Comparison of ENCODE assay signal across 10 mouse cellular contexts in genomic region chr17:35003022-35003838, GRCm38 (mm10). TPM values are rescaled to one million over a fixed set of nuclear protein-coding genes. Genes with fewer than 3 reads are reported as not detected.
A peak's percentile ranks its signal among the peaks of the same experiment; 100 is the strongest.
DNase-seq lines count a peak whose midpoint lies in the region; ATAC-seq and TF ChIP-seq lines count a peak whose summit lies in the region.
"Had no signal": no experiment of that assay in that cellular context is flagged by ENCODE, and none has a peak within 500 bp of the region (broad histone marks: within the 10 kb centered on the region; RNA-seq: fewer than 3 reads in every experiment).

No protein-coding gene starts in this region.

- intact Hi-C loops in left cerebral cortex, postnatal 14 days (cut with DNase I), result loop anchor here (10.0 kb wide), 1 partner anchor 232 kb away; the partner anchor contains the start of genes Atp6v1g2 and Nfkbil1

- 82% methylated on average over 9 of the region's 9 CpGs for WGBS in forebrain, embryonic 10.5 days
- WGBS in forebrain, postnatal 0 days, result 69% methylated on average over 9 of the region's 9 CpGs
- 69% methylated on average over 9 of the region's 9 CpGs for WGBS in neural tube, embryonic 11.5 days
- 63% methylated on average over 9 of the region's 9 CpGs for WGBS in limb, embryonic 12.5 days
- 51% methylated on average over 9 of the region's 9 CpGs for WGBS in stomach, postnatal 0 days

- peak overlapping the region; percentile 74 for H3K4me3 ChIP-seq in forebrain, embryonic 10.5 days
- no peak overlapping the region for H3K4me3 ChIP-seq in forebrain, postnatal 0 days (ENCODE audit: low read depth, low read length)
- H3K4me3 ChIP-seq in neural tube, embryonic 11.5 days (ENCODE audit: low read depth, low read length), result peak overlapping the region; percentile 76; the same call in 1 of the 2 replicates
- peak overlapping the region; percentile 87; the same call in 1 of the 2 replicates for H3K4me3 ChIP-seq in limb, embryonic 12.5 days (replicated peaks)
- no peak overlapping the region for H3K4me3 ChIP-seq in stomach, postnatal 0 days (ENCODE audit: low read depth, low read length)

- no peak for TF ChIP-seq CTCF in forebrain, postnatal 0 days (IDR thresholded peaks at IDR 0.05; ENCODE audit: low read depth)
- no peak for TF ChIP-seq CTCF in stomach, postnatal 0 days (IDR thresholded peaks at IDR 0.05; ENCODE audit: low read depth)

- H3K9ac ChIP-seq in forebrain, postnatal 0 days, result no peak overlapping the region
- H3K9ac ChIP-seq in neural tube, embryonic 11.5 days (ENCODE audit: low read length), result peak overlapping the region; percentile 77; the same call in 1 of the 2 replicates
- H3K9ac ChIP-seq in limb, embryonic 12.5 days (replicated peaks), result peak overlapping the region; percentile 95
- H3K9ac ChIP-seq in stomach, postnatal 0 days (ENCODE audit: low read length), result 0 out of 2 replicates have a peak overlapping the region, but pooled peaks have one; percentile 27

- H3K36me3 ChIP-seq in forebrain, embryonic 10.5 days (replicated peaks), result peaks cover 70% of the 10 kb centered on the region
- peaks cover 30% of the 10 kb centered on the region for H3K36me3 ChIP-seq in forebrain, postnatal 0 days (ENCODE audit: insufficient read depth)
- peaks cover 18% of the 10 kb centered on the region for H3K36me3 ChIP-seq in neural tube, embryonic 11.5 days (ENCODE audit: control insufficient read depth, insufficient read depth, low read length)
- H3K36me3 ChIP-seq in limb, embryonic 12.5 days, result peaks cover 52% of the 10 kb centered on the region
- peaks cover 14% of the 10 kb centered on the region for H3K36me3 ChIP-seq in stomach, postnatal 0 days (ENCODE audit: control insufficient read depth, insufficient read depth, low read length)

- H3K4me1 ChIP-seq in forebrain, embryonic 10.5 days, result peaks cover 50% of the 10 kb centered on the region
- H3K4me1 ChIP-seq in forebrain, postnatal 0 days (ENCODE audit: insufficient read depth), result peaks cover 10% of the 10 kb centered on the region
- peaks cover 11% of the 10 kb centered on the region for H3K4me1 ChIP-seq in neural tube, embryonic 11.5 days (ENCODE audit: control insufficient read depth, insufficient read depth, low read length)
- H3K4me1 ChIP-seq in limb, embryonic 12.5 days (replicated peaks), result peaks cover 35% of the 10 kb centered on the region
- H3K4me1 ChIP-seq in stomach, postnatal 0 days (replicated peaks; ENCODE audit: control insufficient read depth, insufficient read depth), result peaks cover 9% of the 10 kb centered on the region

- TF ChIP-seq EP300 in stomach, postnatal 0 days (optimal IDR thresholded peaks at IDR 0.05), result no peak

- no peak for ATAC-seq in forebrain, postnatal 0 days
- no peak for ATAC-seq in neural tube, embryonic 11.5 days (ENCODE audit: insufficient read depth, low FRiP score, low TSS enrichment)
- no peak for ATAC-seq in limb, embryonic 12.5 days (ENCODE audit: insufficient number of reproducible peaks, insufficient read depth, low FRiP score, low TSS enrichment, low read depth)
- no peak for ATAC-seq in stomach, postnatal 0 days (ENCODE audit: low FRiP score, low TSS enrichment)

- H3K9me3 ChIP-seq in forebrain, embryonic 10.5 days, result 0 out of 2 replicates have a peak, but pooled peaks cover 3% of the 10 kb centered on the region
- H3K9me3 ChIP-seq in forebrain, postnatal 0 days (ENCODE audit: low read length), result no peaks in the 10 kb centered on the region
- no peaks in the 10 kb centered on the region for H3K9me3 ChIP-seq in neural tube, embryonic 11.5 days (ENCODE audit: control insufficient read depth, low read length)
- H3K9me3 ChIP-seq in limb, embryonic 12.5 days, result no peaks in the 10 kb centered on the region
- no peaks in the 10 kb centered on the region for H3K9me3 ChIP-seq in stomach, postnatal 0 days (ENCODE audit: control insufficient read depth, low read length)

- no peak overlapping the region for H3K27ac ChIP-seq in forebrain, embryonic 10.5 days
- H3K27ac ChIP-seq in forebrain, postnatal 0 days (ENCODE audit: low read depth, low read length), result no peak overlapping the region
- H3K27ac ChIP-seq in neural tube, embryonic 11.5 days (ENCODE audit: low read depth, low read length), result no peak overlapping the region
- H3K27ac ChIP-seq in limb, embryonic 12.5 days, result no peak overlapping the region; the same call in 1 of the 2 replicates
- no peak overlapping the region for H3K27ac ChIP-seq in stomach, postnatal 0 days (replicated peaks)

- H3K4me2 ChIP-seq in forebrain, postnatal 0 days (ENCODE audit: low read depth), result no peak overlapping the region; the same call in 1 of the 2 replicates
- H3K4me2 ChIP-seq in neural tube, embryonic 11.5 days (ENCODE audit: low read depth), result peak overlapping the region; percentile 96
- H3K4me2 ChIP-seq in limb, embryonic 12.5 days, result peak overlapping the region; percentile 97
- 0 out of 2 replicates have a peak overlapping the region, but pooled peaks have one; percentile 2 for H3K4me2 ChIP-seq in stomach, postnatal 0 days (replicated peaks; ENCODE audit: low read depth)

- no peaks in the 10 kb centered on the region for H3K27me3 ChIP-seq in forebrain, embryonic 10.5 days (ENCODE audit: poor library complexity, severe bottlenecking)
- H3K27me3 ChIP-seq in forebrain, postnatal 0 days (ENCODE audit: insufficient read depth, low read length), result no peaks in the 10 kb centered on the region
- H3K27me3 ChIP-seq in neural tube, embryonic 11.5 days (ENCODE audit: control insufficient read depth, insufficient read depth, low read length), result no peaks in the 10 kb centered on the region
- H3K27me3 ChIP-seq in limb, embryonic 12.5 days, result no peaks in the 10 kb centered on the region
- no peaks in the 10 kb centered on the region for H3K27me3 ChIP-seq in stomach, postnatal 0 days (ENCODE audit: control insufficient read depth, insufficient read depth, low read length)

- DNase-seq in forebrain, embryonic 10.5 days (ENCODE audit: extremely low spot score, low spot score), result no peak
- no peak for DNase-seq in forebrain, postnatal 0 days
- DNase-seq in neural tube, embryonic 11.5 days (ENCODE audit: low spot score), result no peak
- no peak for DNase-seq in neural tube, embryonic 10.5 days (ENCODE audit: extremely low spot score, low spot score)
- DNase-seq in stomach, postnatal 0 days (ENCODE audit: low spot score), result no peak
- DNase-seq in adrenal gland, postnatal 36 days, result no peak
- DNase-seq in left cerebral cortex, postnatal 14 days (ENCODE audit: low spot score in 2 of 2), result no peak
- DNase-seq: gastrocnemius, postnatal 10 days had no signal

RNA-seq across cellular contexts. Expression of gene Vars, which starts 2.4 kb away (rescaled TPM):
- 229 and 234 TPM in 2 replicates for polyA plus RNA-seq in forebrain, embryonic 10.5 days (2016; fragmentation: Nextera tagmentation; extraction: Ambion mirVana)
- 84.4 and 93.4 TPM in 2 replicates for total RNA-seq in forebrain, postnatal 0 days (2014; rRNA removed)
- 36.7 and 45.4 TPM in 2 replicates for polyA plus RNA-seq in forebrain, postnatal 0 days (2015; fragmentation: Nextera tagmentation; extraction: Ambion mirVana)
- polyA plus RNA-seq in neural tube, embryonic 11.5 days (2014; fragmentation: Nextera tagmentation; extraction: Ambion mirVana), result 109 and 114 TPM in 2 replicates
- polyA plus RNA-seq in limb, embryonic 12.5 days (2016; fragmentation: Nextera tagmentation; extraction: Ambion mirVana), result 169 and 171 TPM in 2 replicates
- 35.5 and 40.2 TPM in 2 replicates for polyA plus RNA-seq in stomach, postnatal 0 days (2015; fragmentation: Nextera tagmentation; extraction: Ambion mirVana)
- total RNA-seq in adrenal gland, postnatal 36 days (2021), result 10 to 100 TPM; 61.5 to 62.9 TPM
- total RNA-seq in left cerebral cortex, postnatal 14 days (2021), result 10 to 100 TPM; 43.1 to 48.6 TPM

RNA-seq across cellular contexts. Expression of gene Vwa7, which starts 13.1 kb away (rescaled TPM):
- 0.19 and 0.22 TPM in 2 replicates for polyA plus RNA-seq in forebrain, embryonic 10.5 days (2016; fragmentation: Nextera tagmentation; extraction: Ambion mirVana)
- 0.14 and 0.31 TPM in 2 replicates for total RNA-seq in forebrain, postnatal 0 days (2014; rRNA removed)
- polyA plus RNA-seq in forebrain, postnatal 0 days (2015; fragmentation: Nextera tagmentation; extraction: Ambion mirVana), result 0.08 TPM in 1 of 2 replicates, not detected in the other
- polyA plus RNA-seq in neural tube, embryonic 11.5 days (2014; fragmentation: Nextera tagmentation; extraction: Ambion mirVana), result 0.08 TPM in 1 of 2 replicates, not detected in the other
- polyA plus RNA-seq in limb, embryonic 12.5 days (2016; fragmentation: Nextera tagmentation; extraction: Ambion mirVana), result 0.10 and 0.13 TPM in 2 replicates
- polyA plus RNA-seq in stomach, postnatal 0 days (2015; fragmentation: Nextera tagmentation; extraction: Ambion mirVana), result 0.28 and 0.36 TPM in 2 replicates
- under 1 TPM; 0.53 to 0.59 TPM for total RNA-seq in adrenal gland, postnatal 36 days (2021)
- under 1 TPM; 0.17 to 0.24 TPM for total RNA-seq in left cerebral cortex, postnatal 14 days (2021)

RNA-seq across cellular contexts. Expression of gene Lsm2, which starts 21.6 kb away (rescaled TPM):
- 363 and 375 TPM in 2 replicates for polyA plus RNA-seq in forebrain, embryonic 10.5 days (2016; fragmentation: Nextera tagmentation; extraction: Ambion mirVana)
- 29.1 and 38.9 TPM in 2 replicates for total RNA-seq in forebrain, postnatal 0 days (2014; rRNA removed)
- polyA plus RNA-seq in forebrain, postnatal 0 days (2015; fragmentation: Nextera tagmentation; extraction: Ambion mirVana), result 111 and 120 TPM in 2 replicates
- polyA plus RNA-seq in neural tube, embryonic 11.5 days (2014; fragmentation: Nextera tagmentation; extraction: Ambion mirVana), result 209 and 211 TPM in 2 replicates
- 222 and 234 TPM in 2 replicates for polyA plus RNA-seq in limb, embryonic 12.5 days (2016; fragmentation: Nextera tagmentation; extraction: Ambion mirVana)
- polyA plus RNA-seq in stomach, postnatal 0 days (2015; fragmentation: Nextera tagmentation; extraction: Ambion mirVana), result 69.2 and 75.1 TPM in 2 replicates
- 10 to 100 TPM; 35.2 to 35.5 TPM for total RNA-seq in adrenal gland, postnatal 36 days (2021)
- total RNA-seq in left cerebral cortex, postnatal 14 days (2021), result 10 to 100 TPM; 19.9 to 25.7 TPM

RNA-seq across cellular contexts. Expression of gene Sapcd1, which starts 24.6 kb away (rescaled TPM):
- polyA plus RNA-seq in forebrain, embryonic 10.5 days (2016; fragmentation: Nextera tagmentation; extraction: Ambion mirVana), result 3.0 and 4.1 TPM in 2 replicates
- 2.2 and 2.7 TPM in 2 replicates for total RNA-seq in forebrain, postnatal 0 days (2014; rRNA removed)
- 1.6 TPM in 2 replicates for polyA plus RNA-seq in forebrain, postnatal 0 days (2015; fragmentation: Nextera tagmentation; extraction: Ambion mirVana)
- polyA plus RNA-seq in neural tube, embryonic 11.5 days (2014; fragmentation: Nextera tagmentation; extraction: Ambion mirVana), result 3.9 and 5.2 TPM in 2 replicates
- polyA plus RNA-seq in limb, embryonic 12.5 days (2016; fragmentation: Nextera tagmentation; extraction: Ambion mirVana), result 3.2 and 3.3 TPM in 2 replicates
- 8.0 and 8.2 TPM in 2 replicates for polyA plus RNA-seq in stomach, postnatal 0 days (2015; fragmentation: Nextera tagmentation; extraction: Ambion mirVana)
- 1 to 10 TPM in 1 of 2 experiments, under 1 TPM in 1; 0.82 to 1.3 TPM for total RNA-seq in adrenal gland, postnatal 36 days (2021)
- under 1 TPM in 1 of 2 experiments, not detected in 1; 0.92 TPM for total RNA-seq in left cerebral cortex, postnatal 14 days (2021)
- total RNA-seq: liver, adult 2 months had no signal

RNA-seq across cellular contexts. Expression of gene Hspa1l, which starts 30.7 kb away (rescaled TPM):
- polyA plus RNA-seq in forebrain, embryonic 10.5 days (2016; fragmentation: Nextera tagmentation; extraction: Ambion mirVana), result 1.1 TPM in 2 replicates
- total RNA-seq in forebrain, postnatal 0 days (2014; rRNA removed), result 0.24 and 0.46 TPM in 2 replicates
- 0.36 and 0.50 TPM in 2 replicates for polyA plus RNA-seq in forebrain, postnatal 0 days (2015; fragmentation: Nextera tagmentation; extraction: Ambion mirVana)
- polyA plus RNA-seq in neural tube, embryonic 11.5 days (2014; fragmentation: Nextera tagmentation; extraction: Ambion mirVana), result 1.8 and 2.0 TPM in 2 replicates
- polyA plus RNA-seq in limb, embryonic 12.5 days (2016; fragmentation: Nextera tagmentation; extraction: Ambion mirVana), result 1.0 and 1.1 TPM in 2 replicates
- 0.25 and 0.48 TPM in 2 replicates for polyA plus RNA-seq in stomach, postnatal 0 days (2015; fragmentation: Nextera tagmentation; extraction: Ambion mirVana)
- under 1 TPM; 0.20 to 0.36 TPM for total RNA-seq in adrenal gland, postnatal 36 days (2021)
- under 1 TPM; 0.15 TPM for total RNA-seq in left cerebral cortex, postnatal 14 days (2021)
- polyA plus RNA-seq: liver, adult 2 months had no signal

Comparison
In these comparisons a context has a peak if more than half of its experiments do, and no peak if none do; other contexts are left out.
1. H3K4me3 ChIP-seq: peak in forebrain, embryonic 10.5 days (single experiment), neural tube, embryonic 11.5 days (single experiment) and limb, embryonic 12.5 days (single experiment); none in forebrain, postnatal 0 days (single experiment) and stomach, postnatal 0 days (single experiment).